Mouse (Mus musculus): ENCODE results near the gene Mastl.

Gene Mastl

DNA sequence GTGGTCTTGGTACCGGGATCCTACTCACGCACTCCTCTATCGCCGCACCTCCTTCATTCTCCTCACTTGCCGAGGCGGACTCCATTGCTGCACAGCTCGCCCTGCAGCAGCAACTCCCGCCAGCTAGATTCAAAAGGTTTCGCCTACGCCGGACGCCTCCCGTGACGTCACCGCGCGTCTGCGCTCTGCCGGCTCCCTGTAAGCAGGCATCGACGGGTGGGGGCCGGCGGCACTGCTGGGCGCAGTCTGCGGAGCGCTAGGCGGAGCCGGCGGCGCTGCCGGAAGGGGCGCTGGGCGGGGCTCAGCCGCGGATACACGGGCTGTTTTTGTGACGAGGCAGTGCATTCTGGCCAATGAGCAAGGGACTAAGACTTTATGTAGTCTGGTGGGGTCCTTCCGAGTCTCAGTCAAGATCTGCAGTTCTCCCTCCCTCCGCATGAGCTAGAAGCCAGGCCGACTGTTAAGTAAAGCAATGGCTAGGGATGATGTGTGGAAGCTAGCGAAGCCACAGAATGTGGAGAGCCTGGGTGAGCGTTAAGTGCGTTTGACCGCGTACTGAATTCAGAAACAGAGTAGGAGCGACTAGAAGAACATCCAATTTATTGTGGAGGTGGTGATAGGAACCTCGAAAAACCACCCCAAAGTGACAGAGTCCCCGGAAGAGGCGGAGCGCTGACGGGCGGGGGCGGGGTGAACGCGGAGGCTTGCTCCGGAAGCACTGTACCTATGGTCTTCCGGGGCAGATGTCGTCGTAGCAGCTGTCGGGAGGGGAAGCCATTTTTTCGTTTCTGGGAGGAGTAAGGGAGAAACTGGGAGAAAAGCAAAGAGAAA, at the start of gene Mastl, which contains the start of gene Yme1l1:
Mastl (minus strand) TSS at position 248 of the 831 bp plus-strand sequence.
Yme1l1 (plus strand) TSS at position 593 of the 831 bp plus-strand sequence.
- DNase-seq (ENCODE audit: low spot score): peak; percentile 75

DNA sequence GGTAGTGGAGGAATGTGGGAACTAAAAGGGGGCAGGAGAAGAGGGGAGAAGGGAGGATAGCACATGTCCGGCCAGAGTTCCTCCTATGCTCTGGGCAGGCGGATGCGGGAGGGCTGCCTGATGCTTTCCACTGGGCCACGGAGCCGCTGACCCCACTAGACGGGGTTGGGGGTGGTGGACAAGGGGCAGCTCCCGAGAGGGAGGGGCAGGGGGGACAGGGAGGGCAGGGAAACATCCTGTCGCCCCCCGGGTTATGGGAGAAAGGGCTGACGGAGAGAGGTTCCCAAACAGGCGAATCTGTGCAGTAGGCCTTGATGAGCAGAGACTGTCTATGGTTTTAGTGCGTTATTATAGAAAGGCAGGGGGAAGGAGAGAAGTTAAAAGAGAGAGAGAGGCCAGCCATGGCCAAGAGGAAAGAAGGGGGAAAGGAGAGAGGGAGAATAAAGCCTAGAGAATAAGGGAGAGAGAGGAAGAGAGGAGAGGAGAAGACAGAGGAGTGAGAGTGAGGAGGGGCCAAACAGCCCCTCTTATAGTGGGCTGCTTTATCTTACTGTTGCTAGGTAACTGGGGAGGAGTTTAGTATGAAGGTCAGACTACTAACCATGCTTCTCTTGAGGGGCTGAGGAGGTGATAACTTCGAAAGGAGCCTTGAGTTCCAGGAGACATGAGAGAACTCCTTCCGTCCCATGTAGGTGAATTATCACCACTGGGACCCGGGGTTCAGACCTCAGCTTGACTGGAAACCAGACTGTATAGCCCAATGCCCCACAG, 47.3 kb upstream of the Mastl start:
- DNase-seq (ENCODE audit: low spot score): no peak

DNA sequence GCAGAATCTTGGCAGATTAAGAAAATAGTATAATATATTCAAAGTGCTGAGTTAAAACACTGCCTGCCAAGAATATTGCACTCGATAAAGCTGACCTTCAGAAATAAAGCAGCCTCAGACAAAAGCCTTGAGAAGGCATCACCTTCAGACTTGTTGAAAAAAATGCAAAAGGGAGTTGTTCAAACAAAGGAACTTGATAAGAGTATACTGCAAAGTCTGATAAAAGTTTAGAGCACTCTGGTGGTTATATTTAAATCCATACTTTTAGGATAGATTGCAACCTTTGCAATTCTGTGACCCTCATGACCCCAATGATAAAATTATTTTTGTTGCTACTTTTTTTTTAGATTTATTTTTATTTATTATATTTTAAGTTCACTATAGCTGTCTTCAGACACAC, 45.2 kb upstream of the Mastl start:
- DNase-seq (ENCODE audit: low spot score): no peak

DNA sequence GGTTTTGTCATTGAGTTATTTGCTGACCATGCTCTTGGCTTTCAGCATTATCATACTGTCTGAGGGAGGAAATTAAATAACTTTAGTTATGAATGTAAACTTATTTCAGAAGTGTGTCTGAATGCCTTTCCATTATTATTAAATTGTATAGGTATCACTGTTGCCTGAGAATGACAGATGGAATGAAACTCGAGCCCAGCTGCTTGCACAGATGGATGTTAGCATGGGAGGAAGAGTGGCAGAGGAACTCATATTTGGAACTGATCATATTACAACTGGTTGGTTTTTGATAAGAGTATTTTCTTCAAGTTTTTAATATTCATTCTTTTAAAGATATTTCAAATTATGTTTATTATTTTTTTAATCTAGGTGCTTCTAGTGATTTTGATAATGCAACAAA, 38.5 kb upstream of the Mastl start:
- no peak for DNase-seq (ENCODE audit: low spot score)

DNA sequence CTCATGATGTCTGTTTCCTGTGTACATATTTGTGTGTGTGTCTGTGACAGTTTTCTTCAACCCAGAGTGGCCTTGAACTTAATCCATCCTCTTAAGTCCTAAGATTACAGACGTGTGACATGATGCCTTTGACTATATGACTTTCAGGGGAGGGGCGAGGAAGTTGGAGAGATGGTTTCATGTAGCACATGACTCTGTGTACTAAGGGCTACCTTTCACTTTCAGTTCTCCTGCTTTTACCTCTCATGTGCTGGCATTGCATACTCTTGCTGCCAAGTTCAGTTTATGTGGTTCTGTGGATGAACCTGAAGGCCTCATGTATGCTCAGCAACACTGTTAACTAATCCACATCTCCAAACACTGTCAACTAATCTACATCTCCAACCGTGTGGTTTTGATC, 16.5 kb upstream of the Mastl start:
- no peak for DNase-seq (ENCODE audit: low spot score)

DNA sequence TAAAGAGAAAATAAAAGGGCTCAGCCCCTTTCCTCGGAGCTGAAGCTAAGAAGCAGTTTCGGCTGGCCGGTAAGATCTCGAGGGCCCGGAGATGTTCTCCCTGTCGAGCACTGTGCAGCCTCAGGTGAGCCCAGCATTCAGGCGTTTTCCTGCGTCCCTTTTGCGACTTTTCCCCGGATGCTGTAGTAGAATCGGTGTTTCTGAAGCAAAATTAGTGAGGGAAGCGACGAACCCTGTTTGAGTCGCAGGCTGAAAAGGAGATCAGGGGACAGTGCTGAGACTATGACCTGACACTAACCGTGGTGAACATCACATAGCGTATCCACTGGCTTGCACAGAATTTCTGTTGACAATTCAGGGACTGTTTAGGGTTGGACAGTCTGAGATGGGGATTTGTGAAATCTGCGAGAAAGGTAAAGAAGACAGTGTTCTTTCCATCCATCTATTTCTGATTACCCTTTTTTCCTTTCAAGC, 821 bp upstream of the Mastl start:
- DNase-seq (ENCODE audit: low spot score): no peak

DNA sequence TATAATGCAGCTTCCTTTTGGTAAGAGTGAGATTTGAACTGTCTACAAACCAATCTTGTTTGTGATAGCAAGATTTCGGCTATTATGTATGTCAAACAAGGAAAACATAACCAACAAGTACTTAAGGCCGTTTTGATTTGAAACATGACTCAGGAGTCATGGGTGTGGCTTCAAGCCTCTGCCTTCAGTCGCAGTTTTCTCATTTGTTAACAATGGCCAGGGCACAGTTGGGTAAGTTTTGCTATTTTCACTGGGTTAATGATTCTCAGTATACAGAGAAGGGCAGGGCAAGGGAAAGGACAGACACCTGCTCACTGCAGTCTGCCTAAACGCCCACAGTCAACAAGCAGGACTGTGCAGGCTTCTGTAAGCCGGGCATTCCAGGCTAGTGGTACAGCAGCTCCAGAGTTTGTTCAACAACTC, 614 bp downstream of the Mastl start:
- no peak for DNase-seq (ENCODE audit: low spot score)

DNA sequence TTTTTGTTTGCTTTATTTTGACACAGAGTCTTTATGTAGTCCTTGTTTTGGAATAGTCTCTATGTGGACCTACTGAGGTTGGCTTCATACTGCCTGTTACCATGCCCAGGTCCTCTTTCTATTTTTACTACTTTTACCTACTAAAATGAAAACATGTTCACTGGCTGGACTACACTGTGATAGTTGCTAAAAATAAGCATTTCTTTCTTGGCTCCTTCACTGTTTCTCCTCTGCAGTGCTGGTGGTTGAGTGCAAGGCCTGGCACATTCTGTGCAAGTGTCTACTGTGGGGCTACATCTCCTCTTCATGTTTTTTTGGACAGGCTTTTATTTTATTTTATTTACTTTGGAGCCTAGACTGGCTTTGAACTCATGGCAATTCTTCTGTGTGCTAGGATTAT, 36.3 kb downstream of the Mastl start:
- DNase-seq (ENCODE audit: low spot score): no peak

DNA sequence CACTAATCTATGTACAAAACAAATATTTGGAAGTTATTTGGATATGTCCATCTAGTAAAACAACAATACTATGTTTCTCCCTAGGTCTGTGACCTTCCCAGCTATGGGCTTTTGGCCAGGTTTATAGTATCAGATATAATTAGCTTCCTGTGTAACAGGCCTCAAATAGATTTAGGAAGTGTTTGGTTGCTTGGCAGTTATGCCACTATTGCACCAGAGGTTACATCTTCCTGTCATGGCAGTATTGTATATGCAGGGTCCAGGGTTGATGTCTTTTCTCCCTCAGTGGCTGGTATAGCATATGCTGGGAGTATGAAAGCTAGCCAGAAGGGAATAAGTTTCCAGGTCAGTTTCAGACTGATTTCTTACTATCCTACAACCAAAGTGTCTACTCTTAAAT, 53.6 kb downstream of the Mastl start:
- no peak for DNase-seq (ENCODE audit: low spot score)

DNA sequence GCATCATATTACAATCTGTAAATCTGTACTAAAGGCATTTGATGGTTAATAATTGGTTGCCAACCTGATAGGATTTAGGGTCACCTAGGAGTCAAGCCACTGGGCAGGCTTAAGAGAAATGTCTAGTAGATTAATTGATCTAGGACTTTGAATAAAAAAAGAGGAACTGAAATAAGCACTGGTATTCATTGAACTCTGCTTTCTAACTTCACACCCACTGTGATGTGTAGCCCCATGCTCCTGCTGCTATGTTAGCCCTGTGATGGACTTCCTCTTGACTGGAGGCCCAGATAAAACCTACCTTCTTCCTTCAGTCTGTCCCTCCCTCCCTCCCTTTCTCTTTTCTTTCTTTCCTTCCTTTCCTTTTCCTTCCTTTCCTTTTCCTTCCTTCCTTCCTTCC, 58.8 kb downstream of the Mastl start:
- DNase-seq (ENCODE audit: low spot score): no peak

DNA sequence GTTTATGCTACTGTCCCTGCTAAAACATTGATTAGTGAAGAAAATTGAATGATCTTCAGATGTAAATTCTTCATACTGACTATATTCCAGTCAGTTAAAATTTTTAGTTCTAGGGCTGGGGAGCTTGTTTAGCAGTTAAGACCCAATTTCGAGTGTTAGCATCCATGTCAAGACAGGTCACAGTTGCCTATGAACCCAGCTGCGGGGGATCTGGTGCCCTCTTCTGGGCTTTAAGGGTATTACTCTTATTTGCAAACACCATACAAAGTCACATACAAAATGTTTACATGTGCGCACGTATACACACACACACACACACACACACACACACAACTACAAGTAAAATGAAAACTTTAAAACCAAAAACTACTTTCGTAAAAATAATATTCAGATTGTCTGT, 63.6 kb downstream of the Mastl start:
- DNase-seq (ENCODE audit: low spot score): no peak

DNA sequence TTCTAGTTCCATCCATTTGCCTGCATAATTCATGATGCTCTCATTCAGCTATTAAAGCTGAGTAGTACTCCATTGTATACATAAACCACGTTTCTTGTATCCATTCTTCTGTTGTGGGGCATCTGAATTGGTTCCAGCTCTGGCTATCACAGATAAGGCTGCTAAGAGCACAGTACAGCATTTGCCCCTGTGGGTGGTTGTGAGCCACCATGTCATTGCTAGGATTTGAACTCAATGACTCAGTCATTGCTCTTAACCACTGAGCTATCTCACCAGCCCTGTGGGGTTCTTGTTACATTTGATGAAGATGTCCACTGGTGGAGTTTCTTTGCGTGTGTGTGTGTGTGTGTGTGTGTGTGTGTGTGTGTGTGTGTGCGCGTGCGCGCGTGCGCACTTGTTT, 71.3 kb downstream of the Mastl start:
- DNase-seq (ENCODE audit: low spot score): no peak

DNA sequence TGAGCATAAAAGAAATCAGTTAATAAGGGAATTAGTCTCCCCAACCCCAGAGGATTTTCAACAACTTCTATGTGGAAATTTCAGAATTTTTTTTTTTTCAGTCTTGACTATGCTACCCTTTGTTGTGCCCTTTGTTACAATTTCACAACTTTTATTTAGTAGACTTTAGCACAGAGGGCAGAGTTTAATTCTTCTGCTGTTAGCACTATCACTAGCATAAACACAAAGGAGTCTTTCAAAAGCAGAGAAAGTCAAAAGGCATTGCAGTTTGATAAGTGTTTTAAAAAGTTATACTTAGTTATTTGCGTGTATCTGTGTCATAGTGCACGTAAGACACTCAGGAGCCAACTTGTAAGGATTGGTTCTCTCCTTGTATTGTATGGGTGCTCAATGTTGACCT, 77.2 kb downstream of the Mastl start:
- no peak for DNase-seq (ENCODE audit: low spot score)

DNA sequence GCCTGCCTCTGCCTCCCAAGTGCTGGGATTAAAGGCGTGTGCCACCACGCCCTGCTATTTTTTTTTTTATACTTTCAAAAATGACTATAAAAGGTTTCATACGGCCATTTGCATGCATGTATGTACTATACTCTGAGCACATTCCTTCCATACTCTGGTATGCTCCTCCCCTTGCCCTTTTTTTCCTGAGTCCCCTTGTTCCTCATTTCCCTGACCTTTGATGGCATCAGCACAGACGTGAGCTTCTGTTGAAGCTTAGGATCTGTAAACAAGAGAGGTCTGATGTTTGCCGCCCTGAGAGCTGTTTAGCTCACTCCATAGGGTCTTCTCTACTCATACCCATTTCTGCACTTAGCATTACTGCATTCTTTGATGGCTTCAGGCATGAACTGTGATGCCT, 78.1 kb downstream of the Mastl start:
- DNase-seq (ENCODE audit: low spot score): no peak

DNA sequence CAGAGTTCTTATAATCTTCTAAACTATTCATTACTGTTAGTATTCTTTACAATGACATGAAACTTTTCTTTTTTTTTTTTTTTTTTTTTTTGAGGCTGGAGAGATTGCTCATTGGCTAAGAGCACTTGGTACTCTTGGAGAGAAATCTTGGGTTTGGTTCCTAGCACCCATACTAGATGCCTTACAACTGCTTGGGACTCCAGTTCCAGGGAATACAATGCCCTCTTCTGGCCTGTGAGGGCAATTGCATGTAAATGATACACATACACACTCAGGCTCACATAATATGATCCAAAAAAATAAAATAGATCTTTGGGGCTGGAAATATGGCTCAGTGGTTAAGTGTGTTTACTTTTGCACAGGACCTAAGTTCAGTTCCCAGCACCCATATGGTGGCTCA, 79.0 kb downstream of the Mastl start:
- DNase-seq (ENCODE audit: low spot score): no peak

DNA sequence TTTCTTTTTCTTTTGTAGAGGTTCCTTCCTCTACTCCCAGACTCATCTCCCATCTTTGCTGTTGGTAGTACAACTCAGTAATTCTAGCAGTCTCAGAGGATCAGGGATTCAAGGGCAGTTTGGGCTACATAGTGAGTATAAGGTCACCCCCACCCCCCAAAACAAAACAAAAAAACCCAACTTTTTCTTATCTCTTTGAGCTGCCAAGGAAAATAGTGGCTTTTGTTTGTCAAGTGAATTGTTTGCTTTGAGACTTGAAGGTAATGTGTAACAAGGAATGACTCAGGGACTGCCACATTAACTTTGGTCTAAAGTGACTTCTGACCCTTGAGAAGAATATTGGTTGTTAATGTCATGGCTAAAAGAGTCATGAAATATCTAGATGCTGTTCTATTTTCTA, 80.0 kb downstream of the Mastl start:
- no peak for DNase-seq (ENCODE audit: low spot score)

DNA sequence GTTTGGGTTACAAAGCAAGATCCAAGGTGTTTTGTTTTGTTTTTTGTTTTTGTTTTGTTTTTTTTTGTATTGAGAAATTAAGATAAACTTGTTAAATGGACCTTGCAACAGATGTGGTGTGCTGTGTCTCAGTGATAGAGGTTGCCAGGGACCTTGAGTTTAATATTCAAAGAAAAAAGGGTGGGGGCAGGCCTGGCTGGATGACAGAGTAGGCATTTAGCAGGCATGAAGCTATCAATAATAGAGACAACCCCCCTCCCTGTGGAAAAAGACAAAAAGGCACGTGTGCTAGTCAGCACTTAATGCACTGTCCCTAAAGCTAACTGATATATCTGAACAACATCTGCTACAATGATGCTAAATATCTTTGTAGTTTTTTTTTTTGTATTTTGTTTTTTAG, 84.4 kb downstream of the Mastl start:
- no peak for DNase-seq (ENCODE audit: low spot score)

DNA sequence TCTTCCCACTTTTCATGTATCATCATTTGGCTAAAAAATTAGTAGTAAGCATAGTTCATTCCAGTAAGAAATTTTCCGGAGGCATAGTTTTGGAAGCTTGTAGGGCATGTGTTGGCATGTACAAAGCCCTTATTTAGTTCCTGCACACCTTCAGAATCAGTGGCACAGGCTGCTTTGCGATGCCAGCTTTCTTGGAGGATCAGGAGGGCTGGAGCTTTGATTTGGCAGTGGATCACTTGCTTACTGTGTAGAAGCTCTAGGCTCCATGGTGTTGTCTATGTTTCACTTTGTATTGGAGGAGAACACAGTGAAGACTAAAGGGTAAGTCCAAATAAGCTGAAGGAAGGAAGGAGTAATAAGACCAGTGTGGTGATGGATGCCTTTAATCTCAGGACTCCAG, 85.3 kb downstream of the Mastl start:
- DNase-seq (ENCODE audit: low spot score): no peak

DNA sequence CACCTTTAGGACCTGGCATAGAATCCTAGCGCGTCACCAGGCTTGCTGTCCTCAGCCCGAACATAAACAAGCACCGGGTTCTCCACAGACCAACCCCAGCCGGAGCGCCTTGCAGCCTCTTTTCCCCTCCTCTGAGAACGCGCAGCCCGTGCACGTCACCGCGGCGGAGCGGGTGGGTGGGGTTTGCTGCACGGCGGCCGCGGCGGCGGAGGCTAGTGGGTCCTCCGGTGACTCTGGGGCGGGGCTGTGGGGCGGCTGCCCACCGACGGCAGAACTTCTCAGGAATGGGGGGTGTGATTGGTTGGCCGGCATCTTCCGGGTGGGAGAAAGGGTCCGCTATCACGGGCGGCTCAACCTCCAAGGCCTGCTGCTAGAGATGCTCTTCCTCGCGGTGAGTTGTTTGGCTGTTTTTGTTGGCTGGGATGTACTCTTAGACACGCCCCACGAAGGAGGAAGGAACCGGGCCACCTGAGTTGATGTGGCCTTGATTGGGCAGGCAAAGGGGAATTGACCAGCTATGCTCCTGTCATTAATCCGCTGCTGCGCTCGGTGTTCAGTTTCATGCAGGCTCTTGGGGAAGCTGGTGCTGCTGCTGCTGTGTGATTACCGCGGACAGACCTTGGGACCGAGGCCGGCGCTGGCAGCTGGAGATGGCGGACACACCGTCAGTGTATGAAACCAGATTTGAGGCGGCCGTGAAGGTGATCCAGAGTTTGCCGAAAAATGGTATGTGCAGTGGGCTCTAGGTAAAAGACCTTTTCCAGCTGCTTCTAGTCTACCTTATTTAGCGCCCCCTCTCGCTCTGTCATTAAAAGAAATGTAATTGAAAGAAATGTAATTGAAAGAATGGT, 86.7 kb downstream of the Mastl start:
- DNase-seq (ENCODE audit: low spot score): peak; percentile 92

DNA sequence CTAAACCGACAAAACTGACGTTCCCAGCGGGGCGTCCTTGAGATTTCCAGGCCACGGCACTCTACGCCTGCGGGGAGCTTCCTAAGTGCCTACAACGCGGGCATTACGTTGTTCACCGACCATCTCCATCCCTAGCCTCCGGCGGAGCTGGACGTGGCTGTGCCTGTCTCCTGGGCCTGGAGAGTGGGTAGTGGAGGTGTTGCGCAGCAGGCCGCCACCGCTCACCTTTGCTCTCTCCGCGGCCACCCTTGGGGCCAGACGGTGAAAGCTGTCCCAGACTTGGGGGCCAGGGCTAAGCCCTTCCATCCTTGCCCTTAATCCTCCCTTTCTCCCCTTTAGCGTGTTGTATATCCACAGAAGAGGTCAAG, 87.5 kb downstream of the Mastl start:
- DNase-seq (ENCODE audit: low spot score): no peak

DNA sequence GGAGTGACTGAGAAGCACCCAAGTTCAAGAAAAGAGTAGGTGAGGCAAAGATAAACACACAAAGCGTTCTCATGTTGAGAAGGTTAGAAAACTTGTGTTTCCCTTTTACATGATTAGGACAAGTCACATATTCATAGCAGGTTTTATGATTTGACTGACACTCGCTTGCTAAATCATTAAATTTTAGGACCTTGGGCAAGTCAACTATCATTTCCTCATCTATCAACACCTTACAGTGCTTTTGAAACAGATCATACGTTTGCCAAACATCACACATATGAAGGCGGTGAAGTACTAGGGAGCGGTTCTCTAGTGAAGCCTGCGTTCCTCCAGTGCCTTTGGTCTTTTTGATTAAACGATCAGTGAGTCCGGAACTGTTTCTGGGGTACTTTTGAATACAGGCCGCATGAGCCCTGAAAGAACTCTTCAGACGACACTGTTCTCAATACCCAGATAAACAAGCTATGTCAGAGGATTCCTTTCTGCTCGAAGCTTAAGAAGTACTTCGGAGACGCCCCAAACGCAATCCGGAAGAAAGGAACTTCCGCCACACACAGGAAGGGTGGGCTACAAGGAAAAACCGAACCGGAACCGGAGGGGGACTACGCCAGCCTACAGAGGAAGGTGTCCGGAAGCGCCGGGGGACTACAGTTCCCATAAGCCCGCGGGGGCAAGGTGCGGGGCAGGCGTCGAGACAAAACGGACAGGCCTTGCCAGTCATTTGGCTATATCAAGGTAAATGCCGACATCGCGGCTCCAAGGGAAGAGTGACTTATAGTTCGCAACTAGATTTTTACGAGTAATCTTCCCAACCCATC, 88.1 kb downstream of the Mastl start, which contains the start of gene Acbd5:
Acbd5 (plus strand) TSS at position 616 of the 818 bp plus-strand sequence.
- peak; percentile 85 for DNase-seq (ENCODE audit: low spot score)

Measured in ovary, postnatal 10 days (tissue).